Mouse (Mus musculus) cerebellum, adult 2 months (tissue): ENCODE measurements around the gene C3. TPM values are rescaled to one million over a fixed set of nuclear protein-coding genes. Genes with fewer than 3 reads are reported as not detected.

Experiments used
- DNase-seq, 2 experiments: peaks; one replicate each; pipeline ENCODE4 v3.0.0; 2021
- H3K27ac ChIP-seq: fragments of 200-500 bp; 2 replicates; pipeline ENCODE4 v1.5.1; 2012; ENCODE audit warnings: low read length, control low read depth, inconsistent platforms; ENCODE audit not compliant: insufficient read depth
- H3K27me3 ChIP-seq: fragments of 200-500 bp; 2 replicates; pipeline ENCODE4 v1.6.1; 2012; ENCODE audit warnings: inconsistent platforms, mild to moderate bottlenecking, low read length, moderate library complexity; ENCODE audit not compliant: control insufficient read depth, insufficient read depth
- H3K4me1 ChIP-seq: fragments of 200-500 bp; 2 replicates; pipeline ENCODE4 v1.6.1; 2011; ENCODE audit warnings: low read length; ENCODE audit not compliant: control insufficient read depth, insufficient read depth
- H3K4me3 ChIP-seq: fragments of 200-500 bp; replicated peaks from 2 replicates; pipeline ENCODE3; 2011; ENCODE audit warnings: mild to moderate bottlenecking, low read depth, low read length, control low read depth; ENCODE audit not compliant: insufficient read depth
- CTCF ChIP-seq: fragments of 200-500 bp; IDR thresholded peaks from 2 replicates; pipeline ENCODE4 v1.5.1; 2011; ENCODE audit warnings: low read depth, mild to moderate bottlenecking, control low read depth, low read length, moderate library complexity, borderline replicate concordance; ENCODE audit not compliant: insufficient read depth
- POLR2A ChIP-seq: fragments of 200-500 bp; IDR thresholded peaks from 2 replicates; pipeline ENCODE4 v1.6.1; 2011; ENCODE audit warnings: low read length, control low read depth, borderline replicate concordance; ENCODE audit not compliant: insufficient read depth
- WGBS: fragments of 180-500 bp; shearing (Covaris S2); methylation state at CpG from one replicate; pipeline ENCODE4 v1.1.7; 2018; 5-methylcytosine and 5-hydroxymethylcytosine counted together
- polyA plus RNA-seq: library from polyadenylated mRNA; depleted of rRNA; stranded (reverse); fragments of >200 nt; gene quantifications from 2 replicates; pipeline ENCODE4 v1.2.3, GENCODE M21; 2012

Gene C3
- polyA plus RNA-seq, 1 experiment: 1.3 TPM

GRCm38 (mm10) chr17:57259742-57260141 is 31.8 kb upstream of the C3 start:
- DNase-seq: no peak
- no peaks in the 10 kb centered on the region for H3K4me1 ChIP-seq
- WGBS: 74% methylated on average over 8 of the region's 8 CpGs
- H3K27me3 ChIP-seq: no peaks in the 10 kb centered on the region
- TF ChIP-seq POLR2A (no peak), CTCF (no peak)
- no peak overlapping the region for H3K27ac ChIP-seq
- no peak overlapping the region for H3K4me3 ChIP-seq

DNA sequence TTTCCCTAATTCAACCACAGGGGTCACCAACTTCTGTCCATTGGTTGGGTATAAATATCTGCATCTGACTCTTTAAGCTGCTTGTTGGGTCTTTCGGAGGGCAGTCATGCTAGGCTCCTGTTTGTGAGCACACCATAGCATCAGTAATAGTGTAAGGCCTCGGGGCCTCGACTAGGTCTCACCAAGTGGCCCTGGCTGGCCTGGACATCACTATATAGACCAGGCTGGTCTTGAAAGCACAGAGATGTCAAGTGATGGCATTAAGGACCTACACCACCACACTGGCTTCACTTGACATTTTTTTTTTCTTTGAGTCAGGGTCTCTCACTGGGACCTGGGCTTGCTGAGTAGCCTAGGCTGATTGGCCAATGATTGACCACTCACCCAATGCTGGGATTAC is 30.3 kb upstream of the C3 start:
- TF ChIP-seq POLR2A (no peak), CTCF (no peak)
- DNase-seq: no peak
- no peak overlapping the region for H3K4me3 ChIP-seq
- 92% methylated on average over 3 of the region's 3 CpGs for WGBS
- H3K4me1 ChIP-seq: no peaks in the 10 kb centered on the region
- no peaks in the 10 kb centered on the region for H3K27me3 ChIP-seq
- H3K27ac ChIP-seq: no peak overlapping the region

DNA sequence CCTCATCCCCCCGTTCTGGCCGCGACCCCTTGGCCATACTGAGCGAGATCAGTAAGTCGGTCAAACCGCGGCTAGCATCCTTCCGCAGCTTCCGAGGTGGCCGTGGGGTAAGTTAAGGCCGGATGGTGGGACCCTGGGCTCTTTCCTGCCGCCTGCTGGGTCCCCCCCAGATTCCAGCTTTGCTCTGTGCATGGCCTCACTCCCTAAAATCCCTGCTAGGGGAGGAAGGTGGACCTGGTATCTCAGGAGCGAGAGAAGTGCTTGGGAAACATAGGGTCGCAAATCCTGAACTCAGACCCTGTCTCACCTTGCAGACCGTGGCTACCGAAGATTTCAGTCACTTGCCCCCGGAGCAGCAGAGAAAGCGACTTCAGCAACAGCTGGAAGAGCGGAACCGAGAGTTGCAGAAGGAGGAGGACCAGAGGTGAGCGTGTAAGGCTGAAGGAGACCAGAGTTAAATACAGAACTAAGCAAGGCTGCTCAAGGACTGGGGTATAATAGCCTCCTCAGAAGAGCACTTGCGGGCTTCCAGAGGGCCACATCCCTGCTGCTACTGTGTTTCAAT is 29.1 kb upstream of the C3 start:
- Histone ChIP-seq H3K27ac (no peak overlapping the region), H3K27me3 (no peaks in the 10 kb centered on the region), H3K4me1 (no peaks in the 10 kb centered on the region), H3K4me3 (no peak overlapping the region)
- no peak for TF ChIP-seq CTCF
- TF ChIP-seq POLR2A: no peak
- DNase-seq: no peak
- WGBS: 96% methylated on average over 22 of the region's 22 CpGs

DNA sequence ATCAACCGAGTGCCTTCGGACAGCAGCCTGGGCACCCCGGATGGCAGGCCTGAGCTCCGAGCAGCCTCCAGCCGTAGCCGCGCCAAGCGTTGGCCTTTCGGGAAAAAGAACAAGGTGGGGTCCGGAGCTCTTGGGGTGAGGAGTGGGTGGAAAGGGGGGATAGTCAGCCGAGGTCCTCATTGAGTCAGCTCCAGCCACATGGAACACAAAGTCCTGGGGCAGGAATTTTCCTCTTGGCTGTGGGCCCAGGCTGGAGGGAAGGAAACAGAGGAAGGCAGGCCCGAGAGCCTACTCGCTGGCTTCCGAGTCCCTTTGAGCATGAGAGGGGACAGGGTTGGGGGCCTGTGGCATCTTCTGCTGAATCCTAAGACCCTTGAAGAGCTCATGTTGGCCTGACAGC is 27.4 kb upstream of the C3 start:
- Histone ChIP-seq H3K27me3 (no peaks in the 10 kb centered on the region), H3K27ac (no peak overlapping the region), H3K4me3 (no peak overlapping the region), H3K4me1 (no peaks in the 10 kb centered on the region)
- TF ChIP-seq POLR2A: no peak
- no peak for TF ChIP-seq CTCF
- WGBS: 72% methylated on average over 14 of the region's 14 CpGs
- no peak for DNase-seq

DNA sequence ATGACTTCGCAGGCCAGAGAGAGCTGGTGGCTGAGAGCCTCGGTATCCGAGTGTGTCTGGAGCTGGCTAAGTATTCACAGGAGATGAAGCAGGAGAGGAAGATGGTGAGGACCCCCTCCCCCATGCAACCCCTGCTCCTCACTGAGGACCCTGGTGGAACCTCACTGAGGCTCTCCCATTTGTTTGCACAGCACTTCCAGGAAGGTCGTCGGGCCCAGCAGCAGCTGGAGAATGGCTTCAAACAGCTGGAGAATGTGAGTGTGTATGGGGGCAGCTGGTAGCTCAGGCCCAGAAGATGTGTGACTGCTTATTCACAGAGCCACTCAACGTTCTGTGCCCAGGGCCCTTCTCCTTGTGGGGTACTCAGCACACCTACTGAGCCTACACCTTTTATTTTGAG is 25.4 kb upstream of the C3 start:
- TF ChIP-seq CTCF (no peak), POLR2A (no peak)
- Histone ChIP-seq H3K4me1 (0 out of 2 replicates have a peak, but pooled peaks cover 3% of the 10 kb centered on the region), H3K4me3 (no peak overlapping the region), H3K27ac (no peak overlapping the region), H3K27me3 (no peaks in the 10 kb centered on the region)
- no peak for DNase-seq
- 77% methylated on average over 6 of the region's 6 CpGs for WGBS

- Histone ChIP-seq H3K4me1 (0 out of 2 replicates have a peak, but pooled peaks cover 3% of the 10 kb centered on the region), H3K27me3 (no peaks in the 10 kb centered on the region), H3K27ac (no peak overlapping the region), H3K4me3 (no peak overlapping the region)
- TF ChIP-seq CTCF (no peak), POLR2A (no peak)
- DNase-seq: no peak
- WGBS: 93% methylated on average over 3 of the region's 3 CpGs
Observed at GRCm38 (mm10) chr17:57251431-57251830, 23.5 kb upstream of the C3 start.

- no peak overlapping the region for H3K27ac ChIP-seq
- H3K4me3 ChIP-seq: peak overlapping the region; percentile 40
- WGBS: 6% methylated on average over 33 of the region's 33 CpGs
- H3K27me3 ChIP-seq: no peaks in the 10 kb centered on the region
- peak; percentile 37 to 41 for DNase-seq
- 0 out of 2 replicates have a peak, but pooled peaks cover 3% of the 10 kb centered on the region for H3K4me1 ChIP-seq
- TF ChIP-seq POLR2A: no peak
- no peak for TF ChIP-seq CTCF
Observed at GRCm38 (mm10) chr17:57250461-57251160, 22.7 kb upstream of the C3 start.
